Mouse (Mus musculus) heart, embryonic 13.5 days (tissue): Measurements from ENCODE around the gene Fam155a. TPM values are rescaled to one million over a fixed set of nuclear protein-coding genes. Genes with fewer than 3 reads are reported as not detected.

Experiments
- ATAC-seq: fragments of 200-750 bp; cut with Nextera tagmentation; 2 replicates; pipeline ENCODE4 v1.8.0; 2017; ENCODE audit warnings: moderate TSS enrichment; ENCODE audit not compliant: insufficient number of reproducible peaks, low FRiP score, low TSS enrichment; ENCODE audit errors: extremely low read depth
- H3K27ac ChIP-seq: fragments of 300-500 bp; sonication (generic); replicated peaks from 2 replicates; pipeline ENCODE4 v1.5.1; 2015; ENCODE audit warnings: moderate library complexity, mild to moderate bottlenecking, inconsistent platforms
- H3K27me3 ChIP-seq: fragments of 300-500 bp; sonication (generic); replicated peaks from 2 replicates; pipeline ENCODE4 v1.6.1; 2015; ENCODE audit warnings: mild to moderate bottlenecking, inconsistent platforms
- H3K36me3 ChIP-seq: fragments of 300-500 bp; sonication (generic); 2 replicates; pipeline ENCODE4 v1.6.1; 2015; ENCODE audit warnings: mild to moderate bottlenecking, inconsistent platforms
- H3K4me1 ChIP-seq: fragments of 300-500 bp; sonication (generic); 2 replicates; pipeline ENCODE4 v1.6.1; 2015; ENCODE audit warnings: inconsistent platforms
- H3K4me2 ChIP-seq: fragments of 300-500 bp; sonication (generic); 2 replicates; pipeline ENCODE4 v1.6.1; 2015; ENCODE audit warnings: inconsistent platforms, mild to moderate bottlenecking, moderate library complexity
- H3K4me3 ChIP-seq: fragments of 300-500 bp; sonication (generic); 2 replicates; pipeline ENCODE4 v1.5.1; 2015; ENCODE audit warnings: moderate library complexity, mild to moderate bottlenecking, inconsistent platforms
- H3K9ac ChIP-seq: fragments of 300-500 bp; sonication (generic); 2 replicates; pipeline ENCODE4 v1.6.1; 2015; ENCODE audit warnings: inconsistent platforms, mild to moderate bottlenecking, moderate library complexity
- H3K9me3 ChIP-seq: fragments of 300-500 bp; sonication (generic); 2 replicates; pipeline ENCODE4 v1.6.1; 2016; ENCODE audit warnings: inconsistent platforms
- WGBS: fragments of 180-500 bp; shearing (Covaris S2); methylation state at CpG from one replicate; pipeline ENCODE4 v1.1.7; 2015; ENCODE audit warnings: mixed read lengths; 5-methylcytosine and 5-hydroxymethylcytosine counted together
- polyA plus RNA-seq: library from polyadenylated mRNA; unstranded; fragments of >200 nt; fragmentation: Nextera tagmentation; extraction: Ambion mirVana; gene quantifications from 2 replicates; pipeline ENCODE4 v1.2.1, GENCODE M21; 2015

Fam155a gene
- polyA plus RNA-seq, 1 experiment from 2014 or later, result 0.08 TPM

DNA sequence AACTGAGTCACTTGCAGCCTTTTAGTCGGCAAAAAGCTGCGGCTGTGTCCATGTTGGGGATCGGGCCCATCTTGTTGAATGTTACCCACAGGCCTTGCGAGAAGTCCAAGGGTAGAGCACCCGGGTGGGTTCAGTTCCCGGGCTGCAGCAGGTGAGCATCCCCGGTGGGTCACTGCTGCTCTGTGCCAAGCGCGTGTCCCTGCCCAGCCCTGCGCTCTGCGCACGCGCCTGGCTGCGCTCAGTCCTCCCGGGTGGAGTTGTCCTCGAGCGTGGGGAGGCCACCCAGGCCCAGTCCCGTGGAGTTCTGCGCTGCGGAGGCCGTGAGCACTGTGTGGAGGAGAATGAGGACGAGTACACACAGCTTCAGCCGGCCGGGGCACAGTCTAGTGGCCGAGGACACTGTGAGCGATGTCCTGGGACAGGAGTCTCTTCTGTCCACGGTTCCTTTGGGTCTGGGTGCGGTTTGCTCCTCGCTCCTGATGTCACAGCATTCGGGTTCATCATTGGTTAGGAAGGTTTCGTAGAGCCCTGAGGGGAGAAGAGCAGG is 563.4 kb downstream of the Fam155a start:
- WGBS, result 88% methylated on average over 31 of the region's 31 CpGs
- Histone ChIP-seq H3K4me1 (0 out of 2 replicates have a peak, but pooled peaks cover 4% of the 10 kb centered on the region), H3K36me3 (no peaks in the 10 kb centered on the region), H3K27me3 (no peaks in the 10 kb centered on the region), H3K27ac (no peak overlapping the region), H3K4me2 (no peak overlapping the region), H3K9ac (no peak overlapping the region), H3K4me3 (no peak overlapping the region), H3K9me3 (no peaks in the 10 kb centered on the region)
- ATAC-seq, result no peak

DNA sequence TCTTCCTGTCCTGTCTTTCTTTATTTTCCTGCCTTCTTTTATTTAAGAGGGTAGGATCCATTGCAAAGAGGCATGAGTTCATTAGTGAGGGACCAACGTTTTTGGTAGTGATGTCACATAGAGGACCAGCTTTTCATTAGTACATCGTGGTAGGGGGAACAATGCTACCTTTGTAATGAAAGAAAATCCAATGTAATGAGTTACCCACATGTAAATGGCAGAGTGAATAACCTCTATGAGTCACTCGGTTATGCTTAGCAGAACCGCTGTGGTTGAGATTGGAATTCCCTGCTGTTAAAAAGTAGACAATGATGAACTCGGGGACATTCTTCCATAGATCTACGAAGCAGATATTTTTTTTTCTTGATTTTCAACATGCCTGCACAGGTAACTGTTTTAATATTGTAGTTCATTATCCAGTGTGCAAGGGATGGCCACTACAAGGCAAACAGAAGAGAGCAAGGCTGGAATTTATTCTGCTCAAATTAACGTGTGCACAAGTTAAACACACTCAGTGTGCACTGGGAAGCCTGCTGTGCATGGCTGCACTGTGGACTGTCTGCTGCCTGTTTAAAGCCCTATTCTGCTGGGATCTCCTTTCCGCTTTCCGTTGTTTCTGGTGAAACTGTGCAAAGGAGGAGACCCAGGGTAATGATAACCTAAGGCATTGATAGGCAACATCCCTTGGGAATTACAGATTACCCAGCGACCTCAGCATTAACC is 566.5 kb downstream of the Fam155a start:
- H3K36me3 ChIP-seq, result no peaks in the 10 kb centered on the region
- H3K4me2 ChIP-seq, result no peak overlapping the region
- 67% methylated on average over 10 of the region's 10 CpGs for WGBS
- H3K4me3 ChIP-seq, result no peak overlapping the region
- H3K9me3 ChIP-seq, result no peaks in the 10 kb centered on the region
- H3K27ac ChIP-seq, result no peak overlapping the region
- H3K4me1 ChIP-seq, result 0 out of 2 replicates have a peak, but pooled peaks cover 4% of the 10 kb centered on the region
- no peak for ATAC-seq
- H3K9ac ChIP-seq, result no peak overlapping the region
- H3K27me3 ChIP-seq, result no peaks in the 10 kb centered on the region

DNA sequence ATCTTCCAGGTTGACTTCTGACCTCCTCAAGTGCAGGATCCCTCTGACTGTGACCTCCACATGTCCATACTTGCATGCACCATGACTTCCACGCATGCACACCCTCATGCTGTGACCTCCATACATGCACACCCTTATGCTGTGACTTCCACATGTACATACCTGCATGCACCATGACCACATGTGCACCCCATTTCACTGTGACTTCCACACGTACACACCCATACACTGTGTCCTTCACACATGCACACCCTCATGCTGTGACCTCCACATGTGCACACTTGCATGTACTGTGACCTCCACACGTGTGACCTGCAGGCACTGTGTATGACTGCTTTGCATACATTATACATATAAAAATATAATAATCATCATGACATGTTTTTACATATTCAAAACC is 570.9 kb downstream of the Fam155a start:
- Histone ChIP-seq H3K4me2 (no peak overlapping the region), H3K4me3 (no peak overlapping the region), H3K9me3 (no peaks in the 10 kb centered on the region), H3K4me1 (0 out of 2 replicates have a peak, but pooled peaks cover 4% of the 10 kb centered on the region), H3K9ac (no peak overlapping the region), H3K36me3 (no peaks in the 10 kb centered on the region), H3K27ac (no peak overlapping the region), H3K27me3 (no peaks in the 10 kb centered on the region)
- 76% methylated on average over 3 of the region's 3 CpGs for WGBS
- no peak for ATAC-seq

DNA sequence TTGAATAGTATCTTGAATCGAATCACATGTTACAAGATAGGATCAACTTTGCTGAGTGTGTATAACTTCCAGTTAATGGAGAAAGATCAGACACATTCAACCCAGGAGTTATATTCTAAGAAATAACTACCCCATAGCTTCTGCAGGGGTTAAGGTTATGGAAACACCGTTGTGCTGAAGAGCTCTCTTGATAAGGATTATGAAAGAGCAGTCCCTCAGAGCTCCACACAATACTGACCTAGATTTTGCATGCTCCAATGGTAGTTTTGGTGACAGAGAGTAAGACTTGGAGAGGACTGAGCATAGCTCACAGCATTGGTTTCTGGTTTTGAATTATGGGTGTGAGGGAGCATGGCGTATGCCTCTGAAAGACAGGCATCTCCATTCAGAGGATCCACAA is 579.3 kb downstream of the Fam155a start:
- Histone ChIP-seq H3K4me1 (no peaks in the 10 kb centered on the region), H3K27ac (no peak overlapping the region), H3K27me3 (no peaks in the 10 kb centered on the region), H3K9ac (no peak overlapping the region), H3K4me3 (no peak overlapping the region), H3K4me2 (no peak overlapping the region), H3K9me3 (no peaks in the 10 kb centered on the region), H3K36me3 (no peaks in the 10 kb centered on the region)
- WGBS, result 62% methylated on average over 3 of the region's 3 CpGs
- ATAC-seq, result no peak

DNA sequence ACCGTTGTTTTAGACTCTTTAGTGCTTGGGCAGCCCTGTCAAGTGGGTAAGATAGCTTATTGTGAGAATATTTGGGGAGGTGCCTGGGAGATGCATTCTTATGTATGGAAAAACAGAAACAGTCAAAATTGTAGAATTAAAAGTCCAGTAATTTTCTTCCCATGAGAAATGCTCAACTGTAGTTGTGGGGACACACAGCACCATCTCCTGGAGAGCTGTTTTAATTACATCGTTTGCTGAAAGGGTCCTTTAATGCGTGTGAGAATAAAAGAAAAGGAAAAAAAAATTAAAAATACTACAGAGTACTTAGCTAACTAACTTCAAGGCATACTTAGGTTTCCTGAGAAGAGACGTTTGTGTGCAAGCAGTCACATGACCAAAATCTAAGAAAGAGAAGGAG is 582.3 kb downstream of the Fam155a start:
- 35% methylated on average over 4 of the region's 4 CpGs for WGBS
- no peak for ATAC-seq
- no peak overlapping the region for H3K9ac ChIP-seq

DNA sequence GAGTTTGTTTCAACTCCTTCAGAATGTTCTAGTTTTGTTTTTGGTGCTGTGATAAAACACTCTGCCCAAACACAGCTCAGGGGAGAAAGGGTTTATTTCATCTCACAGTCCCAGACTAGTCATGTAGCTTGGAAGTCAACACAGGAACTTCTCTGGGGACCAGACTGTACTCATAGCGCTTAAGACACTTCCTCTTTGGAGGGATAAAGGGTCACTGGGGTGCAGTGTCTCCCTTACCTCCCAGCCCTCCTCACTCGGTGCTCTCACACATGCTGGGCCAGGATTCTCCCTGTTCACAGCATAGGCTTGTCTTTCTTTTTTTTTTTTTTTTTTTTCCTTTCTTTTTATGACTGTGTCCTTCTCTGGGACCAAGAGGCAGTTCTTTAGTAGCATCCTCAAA is 585.8 kb downstream of the Fam155a start:
- Histone ChIP-seq H3K9ac (no peak overlapping the region), H3K36me3 (no peaks in the 10 kb centered on the region), H3K4me1 (no peaks in the 10 kb centered on the region), H3K27me3 (no peaks in the 10 kb centered on the region), H3K4me3 (no peak overlapping the region), H3K9me3 (no peaks in the 10 kb centered on the region), H3K4me2 (no peak overlapping the region), H3K27ac (no peak overlapping the region)
- 39% methylated on average over 2 of the region's 2 CpGs for WGBS
- no peak for ATAC-seq

More for the DNA sequence above, 582.3 kb downstream of the Fam155a start:
- Histone ChIP-seq H3K4me3 (no peak overlapping the region), H3K27me3 (no peaks in the 10 kb centered on the region), H3K4me2 (no peak overlapping the region), H3K9me3 (no peaks in the 10 kb centered on the region), H3K36me3 (no peaks in the 10 kb centered on the region), H3K27ac (no peak overlapping the region), H3K4me1 (no peaks in the 10 kb centered on the region)

DNA sequence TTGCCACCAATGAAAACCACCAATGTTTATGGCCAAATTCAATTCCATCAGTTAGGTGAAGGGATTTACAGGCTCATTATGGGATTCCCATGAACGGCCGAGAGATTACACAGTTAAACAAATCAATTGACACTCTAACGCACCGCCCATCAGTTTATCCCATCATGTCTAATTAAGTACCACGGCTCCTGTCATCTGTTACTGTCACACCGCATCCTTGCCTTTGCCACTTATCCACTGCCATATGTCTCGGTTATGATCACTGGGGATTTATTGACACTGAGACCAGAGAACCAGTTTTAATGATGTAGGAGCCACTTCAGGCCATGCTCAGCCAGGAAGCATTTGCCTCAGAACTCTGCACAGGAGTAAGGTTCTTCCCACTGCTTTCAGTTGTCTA is 588.5 kb downstream of the Fam155a start:
- H3K27me3 ChIP-seq, result no peaks in the 10 kb centered on the region
- H3K9ac ChIP-seq, result no peak overlapping the region
- H3K4me3 ChIP-seq, result no peak overlapping the region
- whole genome bisulfite sequencing, result 81% methylated on average over 7 of the region's 7 CpGs
- H3K9me3 ChIP-seq, result no peaks in the 10 kb centered on the region
- no peak overlapping the region for H3K4me2 ChIP-seq
- H3K36me3 ChIP-seq, result no peaks in the 10 kb centered on the region
- H3K4me1 ChIP-seq, result no peaks in the 10 kb centered on the region
- no peak for ATAC-seq
- no peak overlapping the region for H3K27ac ChIP-seq

DNA sequence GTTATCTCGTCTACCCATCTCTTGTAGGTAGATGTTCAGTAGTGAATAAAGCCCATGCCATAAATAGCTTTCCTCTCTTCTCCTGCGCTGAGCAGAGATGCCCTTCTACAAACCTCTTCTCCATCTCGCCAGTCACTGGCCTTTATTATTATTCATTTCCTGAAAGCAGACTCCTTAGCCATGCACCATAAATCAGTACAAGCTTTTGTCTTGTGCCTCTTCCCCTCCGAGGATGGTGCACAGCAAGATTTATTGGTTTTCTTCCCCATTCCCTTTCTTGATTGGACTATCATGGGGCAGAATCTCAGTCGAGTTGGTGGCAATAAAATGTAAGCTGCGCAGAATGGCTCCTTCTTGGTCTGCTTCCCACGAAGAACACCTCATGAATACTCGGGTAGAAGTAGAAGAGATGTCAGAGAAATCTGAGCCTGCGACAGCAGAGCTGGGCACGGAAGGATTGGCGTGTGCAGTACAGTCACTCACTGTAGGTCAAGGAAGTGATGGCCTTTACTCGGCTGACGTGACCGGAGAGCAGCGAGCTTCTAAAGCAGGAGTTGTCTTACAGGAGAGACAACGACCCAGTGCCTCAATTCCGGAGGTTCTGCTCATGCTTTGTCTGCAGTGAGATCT is 590.2 kb downstream of the Fam155a start:
- Histone ChIP-seq H3K27me3 (peaks cover 4% of the 10 kb centered on the region; the same call in 1 of the 2 replicates), H3K9ac (no peak overlapping the region), H3K4me1 (no peaks in the 10 kb centered on the region), H3K9me3 (no peaks in the 10 kb centered on the region), H3K27ac (no peak overlapping the region), H3K36me3 (no peaks in the 10 kb centered on the region), H3K4me3 (no peak overlapping the region), H3K4me2 (no peak overlapping the region)
- WGBS, result 75% methylated on average over 17 of the region's 17 CpGs
- ATAC-seq, result no peak

DNA sequence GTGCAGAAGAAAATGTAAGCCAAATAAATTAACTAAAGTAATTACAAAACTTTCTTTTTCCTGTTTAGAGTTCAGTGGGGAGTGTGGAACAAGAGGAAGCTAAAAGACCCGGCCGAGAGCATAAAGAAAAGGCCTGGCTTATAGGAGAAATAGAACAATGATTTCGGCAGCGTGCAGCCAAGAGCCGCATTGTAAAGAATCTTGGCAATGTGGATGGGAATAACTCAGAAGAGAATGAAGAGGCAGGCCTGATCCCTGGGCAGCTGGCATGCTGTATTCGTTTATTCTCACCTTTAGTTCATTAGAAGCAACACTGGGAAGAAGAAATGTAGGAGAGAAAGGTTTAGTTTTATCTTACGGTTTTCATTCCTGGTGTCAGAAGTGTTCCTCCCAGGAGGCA is 594.0 kb downstream of the Fam155a start:
- no peak overlapping the region for H3K4me3 ChIP-seq
- H3K4me1 ChIP-seq, result no peaks in the 10 kb centered on the region; the same call in 1 of the 2 replicates
- ATAC-seq, result no peak
- no peaks in the 10 kb centered on the region for H3K36me3 ChIP-seq
- no peak overlapping the region for H3K9ac ChIP-seq
- peaks cover 4% of the 10 kb centered on the region; the same call in 1 of the 2 replicates for H3K27me3 ChIP-seq
- WGBS, result 71% methylated on average over 7 of the region's 7 CpGs
- no peak overlapping the region for H3K4me2 ChIP-seq
- H3K9me3 ChIP-seq, result no peaks in the 10 kb centered on the region
- H3K27ac ChIP-seq, result no peak overlapping the region

DNA sequence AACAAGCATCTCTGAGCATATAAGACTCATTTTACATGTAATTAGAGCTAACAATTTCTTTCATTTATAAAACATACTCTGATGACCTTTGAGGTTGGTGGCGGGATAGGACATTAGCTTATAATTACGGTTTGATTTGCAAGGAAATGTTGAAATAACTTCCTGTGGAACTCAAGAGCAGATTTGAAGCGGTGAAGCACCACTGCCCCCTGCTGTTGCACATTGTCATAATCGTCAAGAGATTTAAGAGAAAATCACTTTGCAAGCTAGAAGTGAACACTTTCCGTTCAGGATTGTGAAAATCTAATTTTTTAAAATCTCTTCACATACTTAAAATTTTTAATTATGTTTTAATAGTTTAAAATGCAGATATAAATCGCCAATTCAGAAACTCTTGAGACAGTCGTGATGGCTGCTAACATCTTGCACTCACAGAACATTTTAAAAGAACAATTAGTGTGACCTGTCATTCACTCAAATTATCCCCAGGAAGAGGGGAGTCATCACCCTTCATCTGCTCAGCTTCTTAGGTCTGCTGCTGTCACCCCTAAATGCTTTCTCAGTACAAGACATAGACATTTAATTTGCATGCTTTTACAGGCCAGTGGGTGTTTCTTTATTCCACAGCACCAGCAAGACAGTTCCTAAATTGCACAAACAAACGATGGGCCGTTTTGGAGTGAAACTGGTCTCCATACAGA is 595.9 kb downstream of the Fam155a start:
- Histone ChIP-seq H3K9ac (no peak overlapping the region), H3K4me3 (no peak overlapping the region), H3K9me3 (peaks cover 3% of the 10 kb centered on the region; the same call in 1 of the 2 replicates), H3K4me2 (no peak overlapping the region), H3K4me1 (no peaks in the 10 kb centered on the region; the same call in 1 of the 2 replicates), H3K27me3 (peaks cover 4% of the 10 kb centered on the region; the same call in 1 of the 2 replicates), H3K27ac (no peak overlapping the region), H3K36me3 (no peaks in the 10 kb centered on the region)
- ATAC-seq, result no peak
- 29% methylated on average over 9 of the region's 9 CpGs for WGBS

DNA sequence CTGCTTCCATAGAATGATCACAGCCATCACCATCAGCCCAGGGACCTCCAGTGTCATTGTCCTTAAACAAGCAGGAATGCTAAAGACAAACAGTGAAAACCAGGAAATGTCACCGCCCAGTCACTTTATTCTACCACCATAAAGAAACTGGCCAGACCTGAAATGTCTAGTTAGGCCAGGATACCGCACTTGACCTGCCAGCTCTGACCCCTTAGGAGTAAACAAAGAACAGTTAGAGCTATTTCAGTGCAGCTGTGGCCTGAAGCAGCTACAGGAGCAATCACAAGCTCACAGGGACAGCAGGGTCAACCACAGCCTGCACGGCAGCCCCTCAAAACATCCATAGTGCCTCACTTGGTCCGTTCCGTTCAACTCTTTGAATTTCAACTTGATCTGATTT is 599.1 kb downstream of the Fam155a start:
- H3K9me3 ChIP-seq, result peaks cover 3% of the 10 kb centered on the region; the same call in 1 of the 2 replicates
- H3K4me1 ChIP-seq, result no peaks in the 10 kb centered on the region; the same call in 1 of the 2 replicates
- 62% methylated on average over 5 of the region's 5 CpGs for WGBS
- no peaks in the 10 kb centered on the region for H3K36me3 ChIP-seq
- no peak overlapping the region for H3K4me2 ChIP-seq
- no peak overlapping the region for H3K4me3 ChIP-seq
- ATAC-seq, result no peak
- peaks cover 4% of the 10 kb centered on the region; the same call in 1 of the 2 replicates for H3K27me3 ChIP-seq
- no peak overlapping the region for H3K9ac ChIP-seq
- H3K27ac ChIP-seq, result no peak overlapping the region
